Mouse (Mus musculus) embryonic facial prominence, embryonic 11.5 days (tissue): ENCODE data around the gene Fgfbp1. TPM values are rescaled to one million over a fixed set of nuclear protein-coding genes. Genes with fewer than 3 reads are reported as not detected.
A peak's percentile ranks its signal among the peaks of the same experiment; 100 is the strongest.

Source experiments
- ATAC-seq: fragments of 200-750 bp; cut with Nextera tagmentation; replicated peaks from 2 replicates; pipeline ENCODE4 v1.8.0; 2017; ENCODE audit warnings: low read depth; ENCODE audit not compliant: insufficient number of reproducible peaks, low FRiP score, low TSS enrichment
- DNase-seq: peaks from one replicate; pipeline ENCODE4 v3.0.0-alpha.2; 2015; ENCODE audit warnings: low spot score
- H3K27ac ChIP-seq: fragments of 300-500 bp; sonication (generic); replicated peaks from 2 replicates; pipeline ENCODE4 v1.5.1; 2014; ENCODE audit warnings: mild to moderate bottlenecking, low read depth, low read length, control low read depth
- H3K27me3 ChIP-seq: fragments of 300-500 bp; sonication (generic); 2 replicates; pipeline ENCODE4 v1.6.1; 2014; ENCODE audit warnings: mild to moderate bottlenecking, low read length, moderate library complexity, mixed read lengths; ENCODE audit not compliant: control insufficient read depth, insufficient read depth
- H3K36me3 ChIP-seq: fragments of 300-500 bp; sonication (generic); replicated peaks from 2 replicates; pipeline ENCODE4 v1.6.1; 2014; ENCODE audit warnings: low read depth, mild to moderate bottlenecking, low read length, moderate library complexity, mixed read lengths; ENCODE audit not compliant: control insufficient read depth, insufficient read depth
- H3K4me1 ChIP-seq: fragments of 300-500 bp; sonication (generic); 2 replicates; pipeline ENCODE4 v1.6.1; 2014; ENCODE audit warnings: low read length, mixed read lengths; ENCODE audit not compliant: control insufficient read depth, insufficient read depth
- H3K4me2 ChIP-seq: fragments of 300-500 bp; sonication (generic); 2 replicates; pipeline ENCODE4 v1.6.1; 2014; ENCODE audit warnings: low read depth, mild to moderate bottlenecking, control low read depth, low read length, moderate library complexity
- H3K4me3 ChIP-seq: fragments of 300-500 bp; sonication (generic); 2 replicates; pipeline ENCODE4 v1.5.1; 2014; ENCODE audit warnings: low read depth, low read length, control low read depth
- H3K9ac ChIP-seq: fragments of 300-500 bp; sonication (generic); replicated peaks from 2 replicates; pipeline ENCODE4 v1.6.1; 2014; ENCODE audit warnings: mild to moderate bottlenecking, control low read depth, low read length
- H3K9me3 ChIP-seq: fragments of 300-500 bp; sonication (generic); replicated peaks from 2 replicates; pipeline ENCODE4 v1.6.1; 2016; ENCODE audit warnings: mild to moderate bottlenecking, low read length, inconsistent platforms, mixed read lengths; ENCODE audit not compliant: control insufficient read depth
- WGBS: fragments of 180-500 bp; shearing (Covaris S2); extraction: QIAGEN DNeasy Blood & Tissue Kit; methylation state at CpG from one replicate; pipeline ENCODE4 v1.1.7; 2014; 5-methylcytosine and 5-hydroxymethylcytosine counted together
- polyA plus RNA-seq: library from polyadenylated mRNA; unstranded; fragments of >200 nt; fragmentation: Nextera tagmentation; extraction: Ambion mirVana; gene quantifications from 2 replicates; pipeline ENCODE4 v1.2.1, GENCODE M21; 2014

Fgfbp1 gene
- polyA plus RNA-seq, 1 experiment from 2014 or later, result 0.67 TPM

GRCm38 (mm10) chr5:43959884-43960440 is 21.6 kb downstream of the Fgfbp1 start:
- Histone ChIP-seq H3K9ac (no peak overlapping the region), H3K27ac (no peak overlapping the region), H3K4me3 (no peak overlapping the region), H3K27me3 (no peaks in the 10 kb centered on the region), H3K9me3 (no peaks in the 10 kb centered on the region), H3K4me1 (no peaks in the 10 kb centered on the region), H3K4me2 (no peak overlapping the region), H3K36me3 (no peaks in the 10 kb centered on the region)
- 86% methylated on average over 3 of the region's 3 CpGs for WGBS
- no peak for DNase-seq
- ATAC-seq, result no peak

- no peak for ATAC-seq
- Histone ChIP-seq H3K36me3 (no peaks in the 10 kb centered on the region), H3K4me3 (no peak overlapping the region), H3K9ac (no peak overlapping the region), H3K4me1 (0 out of 2 replicates have a peak, but pooled peaks cover under 1% of the 10 kb centered on the region), H3K4me2 (no peak overlapping the region), H3K9me3 (no peaks in the 10 kb centered on the region), H3K27me3 (no peaks in the 10 kb centered on the region), H3K27ac (no peak overlapping the region)
- 53% methylated on average over 1 of the region's 1 CpGs for WGBS
- DNase-seq, result no peak
Measured at GRCm38 (mm10) chr5:43953241-43953640, 28.3 kb downstream of the Fgfbp1 start.

- Histone ChIP-seq H3K27me3 (no peaks in the 10 kb centered on the region), H3K4me1 (0 out of 2 replicates have a peak, but pooled peaks cover 2% of the 10 kb centered on the region), H3K4me3 (no peak overlapping the region), H3K36me3 (no peaks in the 10 kb centered on the region), H3K9me3 (no peaks in the 10 kb centered on the region), H3K4me2 (0 out of 2 replicates have a peak overlapping the region, but pooled peaks have one; percentile 13), H3K9ac (0 out of 2 replicates have a peak overlapping the region, but pooled peaks have one; percentile 28), H3K27ac (no peak overlapping the region)
- 4% methylated on average over 8 of the region's 8 CpGs for WGBS
- ATAC-seq (peak; percentile 60; the same call in 1 of the 2 replicates), DNase-seq (peak; percentile 38)
Measured at GRCm38 (mm10) chr5:43948748-43949275, 32.8 kb downstream of the Fgfbp1 start.

- no peak overlapping the region for H3K9ac ChIP-seq
Measured at GRCm38 (mm10) chr5:43948111-43948743, 33.4 kb downstream of the Fgfbp1 start.

GRCm38 (mm10) chr5:43947330-43947977 is 34.1 kb downstream of the Fgfbp1 start:
- 33% methylated on average over 9 of the region's 9 CpGs for WGBS
- peak overlapping the region; percentile 22; the same call in 1 of the 2 replicates for H3K4me3 ChIP-seq
- H3K36me3 ChIP-seq, result no peaks in the 10 kb centered on the region
- H3K9ac ChIP-seq, result no peak overlapping the region
- no peaks in the 10 kb centered on the region for H3K9me3 ChIP-seq
- no peaks in the 10 kb centered on the region for H3K27me3 ChIP-seq
- H3K4me2 ChIP-seq, result peak overlapping the region; percentile 53; the same call in 1 of the 2 replicates
- DNase-seq (peak; percentile 7), ATAC-seq (0 out of 2 replicates have a peak, but pooled peaks have one; percentile 37)
- 0 out of 2 replicates have a peak, but pooled peaks cover 2% of the 10 kb centered on the region for H3K4me1 ChIP-seq
- H3K27ac ChIP-seq, result no peak overlapping the region

More at GRCm38 (mm10) chr5:43948111-43948743, 33.4 kb downstream of the Fgfbp1 start:
- H3K27me3 ChIP-seq, result no peaks in the 10 kb centered on the region
- H3K9me3 ChIP-seq, result no peaks in the 10 kb centered on the region
- 2% methylated on average over 27 of the region's 27 CpGs for WGBS
- peak overlapping the region; percentile 22 for H3K4me3 ChIP-seq
- DNase-seq (peak; percentile 74), ATAC-seq (peak; percentile 85)
- no peak overlapping the region for H3K27ac ChIP-seq
- 0 out of 2 replicates have a peak, but pooled peaks cover 2% of the 10 kb centered on the region for H3K4me1 ChIP-seq
- peak overlapping the region; percentile 53 for H3K4me2 ChIP-seq
- H3K36me3 ChIP-seq, result no peaks in the 10 kb centered on the region

GRCm38 (mm10) chr5:43933269-43933668 is 48.3 kb downstream of the Fgfbp1 start:
- no peak overlapping the region for H3K27ac ChIP-seq
- DNase-seq (no peak), ATAC-seq (no peak)
- no peaks in the 10 kb centered on the region for H3K4me1 ChIP-seq
- no peaks in the 10 kb centered on the region for H3K9me3 ChIP-seq
- no peak overlapping the region for H3K4me3 ChIP-seq
- H3K27me3 ChIP-seq, result no peaks in the 10 kb centered on the region
- no peaks in the 10 kb centered on the region for H3K36me3 ChIP-seq
- H3K4me2 ChIP-seq, result no peak overlapping the region
- WGBS, result 70% methylated on average over 2 of the region's 2 CpGs
- H3K9ac ChIP-seq, result no peak overlapping the region
